Mouse (Mus musculus) intestine, embryonic 16.5 days (tissue): Measurements from ENCODE around the gene Clcn3. TPM values are rescaled to one million over a fixed set of nuclear protein-coding genes. Genes with fewer than 3 reads are reported as not detected.
A peak's percentile ranks its signal among the peaks of the same experiment; 100 is the strongest.
"Not testable (repeated sequence)": the region's sequence is repeated elsewhere in the genome, so short reads cannot be mapped to it uniquely, and the experiment has no call there.

Experiments used
- ATAC-seq: fragments of 200-750 bp; cut with Nextera tagmentation; 2 replicates; pipeline ENCODE4 v1.8.0; 2017; ENCODE audit warnings: moderate TSS enrichment, moderate library complexity
- H3K27ac ChIP-seq: fragments of 300-500 bp; sonication (generic); 2 replicates; pipeline ENCODE4 v1.5.1; 2014; ENCODE audit warnings: mild to moderate bottlenecking, low read length
- H3K27me3 ChIP-seq: fragments of 300-500 bp; sonication (generic); replicated peaks from 2 replicates; pipeline ENCODE4 v1.6.1; 2014; ENCODE audit warnings: low read length, control low read depth, mixed read lengths; ENCODE audit not compliant: control insufficient read depth, insufficient read depth
- H3K36me3 ChIP-seq: fragments of 300-500 bp; sonication (generic); 2 replicates; pipeline ENCODE4 v1.6.1; 2014; ENCODE audit warnings: low read length, control low read depth; ENCODE audit not compliant: control insufficient read depth, insufficient read depth
- H3K4me1 ChIP-seq: fragments of 300-500 bp; sonication (generic); 2 replicates; pipeline ENCODE4 v1.6.1; 2014; ENCODE audit warnings: low read length, control low read depth, mixed read lengths; ENCODE audit not compliant: control insufficient read depth, insufficient read depth
- H3K4me2 ChIP-seq: fragments of 300-500 bp; sonication (generic); 2 replicates; pipeline ENCODE4 v1.6.1; 2014; ENCODE audit warnings: low read depth, low read length, control low read depth
- H3K4me3 ChIP-seq: fragments of 300-500 bp; sonication (generic); 2 replicates; pipeline ENCODE4 v1.5.1; 2014; ENCODE audit warnings: mild to moderate bottlenecking, low read length
- H3K9ac ChIP-seq: fragments of 300-500 bp; sonication (generic); 2 replicates; pipeline ENCODE4 v1.6.1; 2014; ENCODE audit warnings: low read depth, low read length
- H3K9me3 ChIP-seq: fragments of 300-500 bp; sonication (generic); 2 replicates; pipeline ENCODE4 v1.6.1; 2016; ENCODE audit warnings: low read length, control low read depth; ENCODE audit not compliant: control insufficient read depth
- WGBS: fragments of 180-500 bp; shearing (Covaris S2); extraction: QIAGEN DNeasy Blood & Tissue Kit; methylation state at CpG from one replicate; pipeline ENCODE4 v1.1.7; 2014; 5-methylcytosine and 5-hydroxymethylcytosine counted together
- polyA plus RNA-seq: library from polyadenylated mRNA; unstranded; fragments of >200 nt; fragmentation: Nextera tagmentation; extraction: Ambion mirVana; gene quantifications from 2 replicates; pipeline ENCODE4 v1.2.1, GENCODE M21; 2015

The Clcn3 gene
- polyA plus RNA-seq: 30.2 and 30.4 TPM in 2 replicates

DNA sequence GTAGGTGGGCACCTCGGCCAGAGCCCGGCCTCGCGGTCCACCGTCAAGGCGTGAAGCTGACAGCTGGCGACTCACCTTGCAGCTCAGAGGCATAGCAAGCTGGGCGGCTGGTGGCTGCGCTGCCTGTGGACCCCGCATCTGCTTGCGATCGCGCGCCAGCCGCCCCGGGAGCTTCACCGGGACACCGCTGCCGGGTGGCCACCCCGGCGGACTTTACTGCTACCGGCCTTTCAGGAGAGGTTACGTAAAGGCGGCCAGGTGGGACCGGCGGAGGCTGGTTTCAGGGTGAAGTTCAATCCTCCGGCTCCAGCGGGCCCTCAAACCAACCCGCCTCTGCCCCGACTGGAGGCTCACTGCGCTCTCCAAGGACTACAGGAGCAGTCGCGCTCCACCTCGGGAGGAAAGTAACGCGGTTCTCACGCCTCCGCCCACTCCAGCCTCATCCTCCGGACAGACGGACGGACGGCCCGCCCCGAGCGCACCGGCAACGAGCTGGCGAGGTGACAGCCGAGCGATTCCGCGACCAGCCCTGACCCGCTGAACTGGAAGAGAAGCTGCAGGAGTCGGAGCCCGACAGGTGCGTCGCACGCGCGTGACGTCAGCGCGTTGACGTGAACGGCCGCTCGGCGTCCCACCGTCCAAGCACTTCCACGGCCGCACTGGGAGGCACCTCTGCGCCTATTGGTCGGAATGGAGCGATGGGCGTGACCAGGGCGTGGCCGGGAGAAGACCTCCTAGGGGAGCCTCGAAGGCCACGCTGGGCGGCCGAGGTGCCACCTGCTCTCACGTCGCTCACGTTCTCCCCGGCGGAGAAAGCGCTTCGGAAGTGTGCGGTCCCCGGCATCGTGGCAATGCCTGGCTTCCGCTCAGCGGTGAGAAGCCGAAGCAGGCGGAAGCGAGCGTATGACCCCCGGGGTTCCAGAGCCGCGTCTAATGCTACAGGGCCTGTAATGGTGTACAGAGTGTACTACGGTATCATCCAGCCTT, at the start of gene Clcn3:
Gene Clcn3, minus strand, starts transcription at position 600 of the 987 bp plus-strand sequence.
- peak within 1 kb of the TSS; percentile 80 for H3K4me2 ChIP-seq
- WGBS: under 1% methylated on average over 101 of the region's 101 CpGs
- H3K27me3 ChIP-seq: no peaks in the 10 kb centered on the region
- peak within 1 kb of the TSS; percentile 81 for H3K4me3 ChIP-seq
- H3K36me3 ChIP-seq: no peaks in the 10 kb centered on the region
- peak; percentile 100 for ATAC-seq
- peak within 1 kb of the TSS; percentile 88 for H3K9ac ChIP-seq
- no peaks in the 10 kb centered on the region for H3K9me3 ChIP-seq
- H3K27ac ChIP-seq: peak within 1 kb of the TSS; percentile 82
- H3K4me1 ChIP-seq: 0 out of 2 replicates have a peak, but pooled peaks cover 4% of the 10 kb centered on the region

DNA sequence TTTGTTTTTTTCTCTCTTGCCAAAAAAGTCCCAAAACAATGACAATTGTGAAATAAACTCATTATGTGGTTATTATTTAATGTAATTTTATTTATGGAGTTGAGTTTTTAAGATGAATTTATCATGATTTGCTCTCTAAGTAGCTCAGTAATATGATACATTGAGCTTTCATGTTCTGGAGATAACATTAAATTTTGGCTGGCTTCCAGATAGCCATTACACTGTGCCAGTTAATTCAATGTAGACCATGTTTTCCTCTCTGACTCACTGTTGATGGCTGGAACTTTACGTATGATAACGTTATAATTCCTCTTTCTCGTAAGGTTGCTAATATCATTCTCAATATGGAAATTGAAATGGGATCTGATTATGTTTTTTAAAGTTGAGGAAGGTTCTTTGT, 13.4 kb upstream of the Clcn3 start:
- Histone ChIP-seq H3K27ac (no peak overlapping the region), H3K9me3 (no peaks in the 10 kb centered on the region), H3K27me3 (no peaks in the 10 kb centered on the region), H3K36me3 (no peaks in the 10 kb centered on the region), H3K9ac (no peak overlapping the region), H3K4me1 (peaks cover 4% of the 10 kb centered on the region; the same call in 1 of the 2 replicates), H3K4me3 (no peak overlapping the region), H3K4me2 (no peak overlapping the region)
- ATAC-seq: no peak
- 74% methylated on average over 3 of the region's 3 CpGs for WGBS

DNA sequence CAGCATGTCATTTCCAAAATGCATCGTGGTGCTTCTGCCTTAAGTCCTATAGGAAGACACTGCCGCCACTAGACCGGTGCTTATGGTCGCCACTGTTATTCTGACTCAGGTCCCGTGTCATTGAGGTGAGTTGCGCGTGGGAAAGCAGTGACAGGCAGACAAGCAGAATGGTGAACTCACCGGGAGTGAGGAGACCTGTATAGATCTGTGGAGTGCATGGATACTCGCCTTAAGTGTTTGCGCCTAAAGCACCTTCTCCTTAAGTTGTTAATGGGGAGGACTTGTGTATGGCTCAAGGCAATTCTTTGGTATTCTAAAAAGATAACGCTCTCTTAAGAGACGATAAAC, 10.5 kb upstream of the Clcn3 start:
- Histone ChIP-seq H3K4me3 (peak overlapping the region; percentile 83), H3K4me1 (peaks cover 4% of the 10 kb centered on the region; the same call in 1 of the 2 replicates), H3K36me3 (no peaks in the 10 kb centered on the region), H3K9me3 (no peaks in the 10 kb centered on the region), H3K27ac (peak overlapping the region; percentile 95), H3K4me2 (peak overlapping the region; percentile 74), H3K27me3 (no peaks in the 10 kb centered on the region), H3K9ac (peak overlapping the region; percentile 85)
- peak; percentile 18; the same call in 1 of the 2 replicates for ATAC-seq
- 4% methylated on average over 12 of the region's 12 CpGs for WGBS

DNA sequence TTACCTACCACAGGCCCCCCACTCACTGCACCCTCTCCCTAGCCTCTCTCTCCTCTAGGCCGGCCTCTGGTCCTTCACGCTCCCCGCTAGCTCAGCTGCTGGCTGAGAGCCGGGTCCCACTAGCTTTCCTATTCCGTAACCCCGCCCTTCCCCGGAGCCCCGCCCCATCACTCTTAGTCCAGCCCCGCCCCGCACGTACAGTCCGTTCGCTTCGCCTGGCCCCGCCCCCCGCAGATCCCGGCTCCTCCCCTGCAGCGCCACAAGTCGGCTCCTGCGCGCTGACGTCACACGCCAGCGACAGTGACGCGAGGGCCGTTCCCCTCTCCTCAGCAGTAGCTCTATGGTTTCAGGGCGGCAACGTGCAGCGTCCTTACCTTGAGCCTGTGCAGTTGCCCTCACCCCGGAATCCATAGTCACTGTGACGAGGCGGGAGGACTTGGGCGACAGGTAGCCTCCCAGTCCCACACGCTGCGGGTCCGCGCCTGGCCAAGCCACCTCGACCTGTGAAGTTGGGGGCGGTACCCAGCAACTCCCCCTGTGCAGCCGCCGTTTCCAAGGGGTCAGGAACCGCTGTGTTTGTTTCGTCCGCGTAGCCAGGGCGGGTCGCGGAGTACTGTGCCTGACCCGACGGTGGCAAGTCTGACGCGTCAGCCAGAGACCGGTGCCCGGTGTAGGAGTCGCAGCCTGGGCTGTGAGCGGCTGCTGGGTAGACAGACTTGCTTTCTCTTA, 10.0 kb upstream of the Clcn3 start, which contains the start of gene Nek1:
Gene Nek1, plus strand, starts transcription at position 286 of the 729 bp plus-strand sequence.
- Histone ChIP-seq H3K4me1 (peaks cover 4% of the 10 kb centered on the region; the same call in 1 of the 2 replicates), H3K4me2 (peak within 1 kb of the TSS; percentile 74), H3K36me3 (no peaks in the 10 kb centered on the region), H3K27me3 (no peaks in the 10 kb centered on the region), H3K27ac (peak within 1 kb of the TSS; percentile 95), H3K4me3 (peak within 1 kb of the TSS; percentile 83), H3K9me3 (no peaks in the 10 kb centered on the region), H3K9ac (peak within 1 kb of the TSS; percentile 85)
- under 1% methylated on average over 57 of the region's 57 CpGs for WGBS
- ATAC-seq: peak; percentile 96

DNA sequence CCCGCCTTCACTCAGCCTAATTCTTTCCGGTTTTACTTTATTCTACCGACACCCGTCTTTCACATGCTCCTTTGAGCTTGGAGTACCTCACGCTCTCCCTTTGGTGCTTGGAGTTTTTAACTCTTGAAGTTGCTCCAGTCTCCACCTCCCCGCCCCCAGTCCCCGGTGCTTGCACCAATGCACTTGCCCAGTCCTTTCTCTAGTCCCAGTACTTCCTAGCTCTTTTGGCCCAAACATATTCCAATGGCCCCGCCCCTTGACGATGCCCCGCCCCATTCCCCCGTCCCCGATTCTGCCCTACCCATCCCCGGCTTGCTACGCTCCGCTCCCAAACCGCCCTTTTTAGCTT, 9.4 kb upstream of the Clcn3 start:
- WGBS: 1% methylated on average over 16 of the region's 16 CpGs
- peak; percentile 91 for ATAC-seq
- Histone ChIP-seq H3K9me3 (no peaks in the 10 kb centered on the region), H3K4me3 (peak overlapping the region; percentile 83), H3K9ac (peak overlapping the region; percentile 85), H3K27me3 (no peaks in the 10 kb centered on the region), H3K27ac (peak overlapping the region; percentile 92), H3K4me2 (peak overlapping the region; percentile 55), H3K4me1 (peaks cover 4% of the 10 kb centered on the region; the same call in 1 of the 2 replicates), H3K36me3 (no peaks in the 10 kb centered on the region)

DNA sequence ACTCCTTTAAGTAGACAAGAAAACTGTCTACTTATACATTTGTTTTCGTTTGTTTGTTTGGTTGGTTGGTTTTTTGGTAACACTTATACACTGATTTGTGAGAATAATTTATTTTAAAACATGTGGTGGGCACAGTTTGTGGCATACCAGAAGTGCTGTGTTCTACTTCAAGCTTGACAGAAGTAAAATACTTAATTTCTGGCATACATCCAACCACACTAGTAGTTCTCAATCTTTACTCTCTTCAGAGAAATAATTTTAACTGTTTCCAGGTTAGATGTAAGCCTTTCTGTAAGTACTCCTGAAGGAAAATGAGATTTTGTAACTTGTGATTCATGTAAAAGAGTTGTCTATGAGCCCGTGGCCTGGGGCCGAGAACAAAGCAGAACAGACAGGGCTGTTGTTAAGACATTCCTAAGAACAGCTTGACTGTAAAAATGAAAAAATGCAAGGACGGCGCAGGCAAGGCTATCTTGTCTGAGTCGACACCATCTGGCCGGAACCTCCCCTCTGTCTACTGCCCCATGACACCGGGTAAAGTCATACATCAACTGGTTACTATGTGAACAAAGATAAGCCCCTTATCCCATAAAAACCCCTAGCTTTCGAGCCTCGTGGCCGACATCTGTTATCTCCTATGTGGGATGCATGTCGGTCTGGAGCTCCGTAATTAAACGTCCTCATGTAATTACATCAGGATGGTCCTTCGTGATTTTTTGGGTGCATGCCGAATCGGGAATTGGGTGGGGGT, 1.3 kb upstream of the Clcn3 start:
- not testable (repeated sequence) for ATAC-seq
- WGBS: 91% methylated on average over 17 of the region's 17 CpGs

DNA sequence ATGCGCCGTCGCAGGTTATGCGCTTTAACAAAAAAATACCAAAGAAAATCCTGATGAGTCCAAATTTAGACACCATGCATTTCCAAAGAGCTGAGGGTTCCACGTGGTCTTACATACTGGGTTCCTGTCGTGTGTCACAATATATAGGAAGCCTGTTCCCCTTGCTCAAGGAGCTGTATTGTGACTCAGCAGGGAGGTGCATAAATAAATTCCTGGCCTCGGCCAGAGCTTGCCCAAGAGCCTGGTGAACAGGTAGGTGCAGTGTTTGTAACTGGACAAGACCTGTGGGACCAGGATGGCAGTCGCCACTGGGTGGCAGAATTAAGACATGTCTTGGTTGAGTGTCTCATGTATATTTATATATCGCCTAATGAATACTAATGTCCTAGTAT, 584 bp upstream of the Clcn3 start:
- peak overlapping the region; percentile 88 for H3K9ac ChIP-seq

More for the DNA sequence above, 1.3 kb upstream of the Clcn3 start:
- not testable (repeated sequence) for H3K4me1 ChIP-seq, H3K4me2 ChIP-seq, H3K9ac ChIP-seq, H3K27me3 ChIP-seq, H3K4me3 ChIP-seq, H3K9me3 ChIP-seq, H3K27ac ChIP-seq, H3K36me3 ChIP-seq

DNA sequence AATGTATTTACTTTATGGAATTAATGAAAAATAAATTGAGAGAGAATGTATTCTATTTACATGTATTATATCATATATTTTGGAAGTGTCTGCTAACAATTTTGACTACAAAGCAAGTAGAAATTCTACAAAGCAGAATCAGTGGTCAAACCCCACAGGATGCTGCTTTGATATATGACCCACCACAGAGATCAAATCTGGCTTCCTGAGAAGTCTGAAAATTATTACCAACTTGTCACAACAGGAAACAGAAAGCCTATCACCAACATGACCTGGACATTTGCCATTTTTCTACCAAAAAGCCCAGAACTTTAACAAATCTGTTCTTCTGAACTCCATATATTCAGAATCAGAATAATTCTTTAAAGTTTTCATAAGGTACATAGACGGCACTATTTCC, 1.7 kb downstream of the Clcn3 start:
- Histone ChIP-seq H3K4me1 (0 out of 2 replicates have a peak, but pooled peaks cover 4% of the 10 kb centered on the region), H3K27me3 (no peaks in the 10 kb centered on the region), H3K4me3 (peak overlapping the region; percentile 25; the same call in 1 of the 2 replicates), H3K36me3 (no peaks in the 10 kb centered on the region), H3K27ac (no peak overlapping the region), H3K9me3 (no peaks in the 10 kb centered on the region), H3K9ac (no peak overlapping the region), H3K4me2 (peak overlapping the region; percentile 43)
- 30% methylated on average over 1 of the region's 1 CpGs for WGBS
- no peak for ATAC-seq

More for the DNA sequence above, 584 bp upstream of the Clcn3 start:
- H3K4me2 ChIP-seq: peak overlapping the region; percentile 80
- peak overlapping the region; percentile 78 for H3K27ac ChIP-seq
- peak; percentile 77 for ATAC-seq
- no peaks in the 10 kb centered on the region for H3K36me3 ChIP-seq
- H3K4me3 ChIP-seq: peak overlapping the region; percentile 81
- no peaks in the 10 kb centered on the region for H3K9me3 ChIP-seq
- H3K27me3 ChIP-seq: no peaks in the 10 kb centered on the region
- H3K4me1 ChIP-seq: 0 out of 2 replicates have a peak, but pooled peaks cover 4% of the 10 kb centered on the region
- WGBS: 12% methylated on average over 9 of the region's 9 CpGs
